Mouse (Mus musculus): Measurements from ENCODE around the gene Tnk1. TPM values are rescaled to one million over a fixed set of nuclear protein-coding genes. Genes with fewer than 3 reads are reported as not detected.

Tnk1 gene
- polyA plus RNA-seq, 1 experiment from 2014 or later = 0.23 TPM

- no peak for DNase-seq (ENCODE audit: low spot score)
- 85% methylated on average over 8 of the region's 8 CpGs for WGBS
- Histone ChIP-seq H3K9ac (ENCODE audit: low read length) (no peak overlapping the region), H3K27ac (ENCODE audit: low read depth, low read length) (no peak overlapping the region), H3K9me3 (ENCODE audit: control insufficient read depth, low read length) (no peaks in the 10 kb centered on the region), H3K4me1 (ENCODE audit: control insufficient read depth, insufficient read depth, low read length) (peaks cover 13% of the 10 kb centered on the region), H3K4me2 (ENCODE audit: low read depth) (no peak overlapping the region), H3K36me3 (ENCODE audit: control insufficient read depth, insufficient read depth, low read length) (peaks cover 7% of the 10 kb centered on the region), H3K4me3 (ENCODE audit: low read depth, low read length) (no peak overlapping the region), H3K27me3 (ENCODE audit: control insufficient read depth, insufficient read depth, low read length) (no peaks in the 10 kb centered on the region)
- ATAC-seq (ENCODE audit: insufficient read depth, low FRiP score, low TSS enrichment) = no peak
These were observed 7.8 kb downstream of the Tnk1 start for GRCm38 (mm10) chr11:69850754-69851153.

GRCm38 (mm10) chr11:69849884-69850283, 8.6 kb downstream of the Tnk1 start:
- DNase-seq (ENCODE audit: low spot score) = no peak
- no peak overlapping the region for H3K4me2 ChIP-seq (ENCODE audit: low read depth)
- 95% methylated on average over 15 of the region's 15 CpGs for WGBS
- H3K9ac ChIP-seq (ENCODE audit: low read length) = no peak overlapping the region
- ATAC-seq (ENCODE audit: insufficient read depth, low FRiP score, low TSS enrichment) = no peak
- H3K36me3 ChIP-seq (ENCODE audit: control insufficient read depth, insufficient read depth, low read length) = peaks cover 7% of the 10 kb centered on the region
- H3K4me1 ChIP-seq (ENCODE audit: control insufficient read depth, insufficient read depth, low read length) = peaks cover 19% of the 10 kb centered on the region
- no peak overlapping the region for H3K4me3 ChIP-seq (ENCODE audit: low read depth, low read length)
- no peaks in the 10 kb centered on the region for H3K9me3 ChIP-seq (ENCODE audit: control insufficient read depth, low read length)
- H3K27me3 ChIP-seq (ENCODE audit: control insufficient read depth, insufficient read depth, low read length) = no peaks in the 10 kb centered on the region
- H3K27ac ChIP-seq (ENCODE audit: low read depth, low read length) = no peak overlapping the region

- H3K9ac ChIP-seq (ENCODE audit: low read length) = no peak overlapping the region
- peaks cover 19% of the 10 kb centered on the region for H3K4me1 ChIP-seq (ENCODE audit: control insufficient read depth, insufficient read depth, low read length)
- DNase-seq (ENCODE audit: low spot score) = no peak
- WGBS = 92% methylated on average over 9 of the region's 9 CpGs
- H3K9me3 ChIP-seq (ENCODE audit: control insufficient read depth, low read length) = no peaks in the 10 kb centered on the region
- no peak overlapping the region for H3K4me2 ChIP-seq (ENCODE audit: low read depth)
- H3K36me3 ChIP-seq (ENCODE audit: control insufficient read depth, insufficient read depth, low read length) = peaks cover 7% of the 10 kb centered on the region
- no peak overlapping the region for H3K4me3 ChIP-seq (ENCODE audit: low read depth, low read length)
- H3K27ac ChIP-seq (ENCODE audit: low read depth, low read length) = no peak overlapping the region
- no peak for ATAC-seq (ENCODE audit: insufficient read depth, low FRiP score, low TSS enrichment)
- no peaks in the 10 kb centered on the region for H3K27me3 ChIP-seq (ENCODE audit: control insufficient read depth, insufficient read depth, low read length)
These were observed 9.4 kb downstream of the Tnk1 start for GRCm38 (mm10) chr11:69849128-69849527.

- H3K4me3 ChIP-seq (ENCODE audit: low read depth, low read length) = no peak overlapping the region; the same call in 1 of the 2 replicates
- ATAC-seq (ENCODE audit: insufficient read depth, low FRiP score, low TSS enrichment) = no peak
- H3K9ac ChIP-seq (ENCODE audit: low read length) = no peak overlapping the region
These were observed 10.5 kb downstream of the Tnk1 start for GRCm38 (mm10) chr11:69848021-69848420.

DNA sequence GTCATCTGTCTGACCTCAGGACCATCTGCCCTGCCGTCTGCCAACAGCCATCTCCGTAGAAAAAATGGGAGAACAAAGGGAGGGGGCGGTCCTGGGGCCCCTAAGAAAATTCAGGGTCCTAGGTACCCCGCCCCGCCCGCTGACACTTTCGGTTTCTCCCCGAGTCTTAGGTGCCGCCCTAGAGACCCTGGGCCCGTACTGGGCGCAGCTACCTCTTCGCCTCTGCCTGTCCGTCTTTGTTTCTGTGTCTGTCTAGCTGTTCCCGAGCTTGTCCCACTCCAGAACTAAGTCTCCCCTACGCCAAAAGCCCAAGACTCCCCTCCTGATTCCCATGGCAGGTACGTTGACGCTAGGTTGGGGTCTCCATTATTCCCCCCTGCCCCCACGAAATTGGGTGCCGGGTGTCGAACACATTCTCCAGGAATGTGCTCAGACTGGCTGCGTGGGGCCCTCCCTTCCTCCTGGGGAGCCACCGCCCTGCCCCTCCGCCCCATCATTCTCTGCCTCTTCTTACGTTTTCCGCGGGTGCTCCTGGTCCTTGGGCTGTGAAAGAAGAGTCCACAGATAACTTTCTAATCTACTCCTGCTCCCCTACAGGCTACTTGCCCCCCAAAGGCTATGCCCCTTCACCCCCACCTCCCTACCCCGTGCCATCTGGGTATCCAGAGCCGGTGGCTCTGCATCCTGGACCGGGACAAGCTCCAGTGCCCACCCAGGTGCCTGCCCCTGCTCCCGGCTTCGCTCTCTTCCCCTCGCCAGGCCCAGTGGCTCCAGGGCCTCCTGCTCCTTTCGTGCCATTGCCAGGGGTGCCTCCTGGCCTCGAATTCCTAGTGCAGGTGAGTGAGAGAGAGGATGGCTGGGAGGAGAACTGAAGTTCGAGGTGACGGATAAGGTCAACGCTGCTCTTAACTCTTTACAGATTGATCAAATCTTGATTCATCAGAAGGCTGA, 11.5 kb downstream of the Tnk1 start:
- Histone ChIP-seq H3K4me2 (ENCODE audit: low read depth) (peak overlapping the region; percentile 90), H3K4me3 (ENCODE audit: low read depth, low read length) (peak overlapping the region; percentile 78), H3K9me3 (ENCODE audit: control insufficient read depth, low read length) (no peaks in the 10 kb centered on the region), H3K9ac (ENCODE audit: low read length) (peak overlapping the region; percentile 93), H3K4me1 (ENCODE audit: control insufficient read depth, insufficient read depth, low read length) (peaks cover 19% of the 10 kb centered on the region), H3K36me3 (ENCODE audit: control insufficient read depth, insufficient read depth, low read length) (peaks cover 7% of the 10 kb centered on the region), H3K27ac (ENCODE audit: low read depth, low read length) (peak overlapping the region; percentile 97), H3K27me3 (ENCODE audit: control insufficient read depth, insufficient read depth, low read length) (no peaks in the 10 kb centered on the region)
- WGBS = 13% methylated on average over 37 of the region's 37 CpGs
- ATAC-seq (ENCODE audit: insufficient read depth, low FRiP score, low TSS enrichment) (peak; percentile 51; the same call in 1 of the 2 replicates), DNase-seq (ENCODE audit: low spot score) (no peak)

More at GRCm38 (mm10) chr11:69848021-69848420, 10.5 kb downstream of the Tnk1 start:
- H3K4me1 ChIP-seq (ENCODE audit: control insufficient read depth, insufficient read depth, low read length) = peaks cover 19% of the 10 kb centered on the region
- H3K9me3 ChIP-seq (ENCODE audit: control insufficient read depth, low read length) = no peaks in the 10 kb centered on the region
- H3K27ac ChIP-seq (ENCODE audit: low read depth, low read length) = no peak overlapping the region
- no peaks in the 10 kb centered on the region for H3K27me3 ChIP-seq (ENCODE audit: control insufficient read depth, insufficient read depth, low read length)
- WGBS = 96% methylated on average over 6 of the region's 6 CpGs
- H3K4me2 ChIP-seq (ENCODE audit: low read depth) = peak overlapping the region; percentile 90
- DNase-seq (ENCODE audit: low spot score) = no peak
- peaks cover 7% of the 10 kb centered on the region for H3K36me3 ChIP-seq (ENCODE audit: control insufficient read depth, insufficient read depth, low read length)

DNA sequence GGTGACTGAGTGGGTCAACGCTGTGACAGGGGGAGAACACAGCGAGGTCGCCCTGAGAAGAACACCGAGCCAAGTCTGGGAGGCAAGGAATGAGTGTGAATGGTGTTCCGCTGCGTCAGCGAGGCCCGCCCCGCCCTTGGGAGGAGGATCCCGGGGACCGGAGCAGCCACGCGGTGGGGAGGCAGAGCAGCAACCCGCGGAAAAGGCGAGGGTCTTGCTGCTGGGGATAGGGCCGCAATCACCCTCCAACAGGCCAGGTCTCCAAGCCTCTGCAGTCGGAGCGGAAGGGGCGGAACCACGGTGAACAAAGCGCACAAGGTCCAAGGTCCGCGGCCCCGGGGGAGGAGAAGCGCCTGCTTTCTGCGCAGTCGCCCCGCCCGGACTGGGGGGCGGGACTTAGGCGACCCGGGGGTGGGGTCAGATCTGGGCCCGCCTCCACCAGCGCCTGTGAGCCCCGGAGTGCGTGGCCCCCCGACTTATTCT, 12.3 kb downstream of the Tnk1 start, which contains the start of gene Plscr3:
Gene Plscr3, plus strand, starts transcription at position 179 of the 483 bp plus-strand sequence.
- ATAC-seq (ENCODE audit: insufficient read depth, low FRiP score, low TSS enrichment) = peak; percentile 88
- peak; percentile 96 for DNase-seq (ENCODE audit: low spot score)
- under 1% methylated on average over 38 of the region's 38 CpGs for WGBS
- peak within 1 kb of the TSS; percentile 93 for H3K9ac ChIP-seq (ENCODE audit: low read length)
- H3K27me3 ChIP-seq (ENCODE audit: control insufficient read depth, insufficient read depth, low read length) = no peaks in the 10 kb centered on the region
- H3K9me3 ChIP-seq (ENCODE audit: control insufficient read depth, low read length) = no peaks in the 10 kb centered on the region
- peak within 1 kb of the TSS; percentile 97 for H3K27ac ChIP-seq (ENCODE audit: low read depth, low read length)
- H3K36me3 ChIP-seq (ENCODE audit: control insufficient read depth, insufficient read depth, low read length) = peaks cover 5% of the 10 kb centered on the region
- H3K4me2 ChIP-seq (ENCODE audit: low read depth) = peak within 1 kb of the TSS; percentile 90
- peaks cover 19% of the 10 kb centered on the region for H3K4me1 ChIP-seq (ENCODE audit: control insufficient read depth, insufficient read depth, low read length)
- peak within 1 kb of the TSS; percentile 78 for H3K4me3 ChIP-seq (ENCODE audit: low read depth, low read length)

GRCm38 (mm10) chr11:69838714-69839104, 19.8 kb downstream of the Tnk1 start:
- Histone ChIP-seq H3K9ac (ENCODE audit: low read length) (peak overlapping the region; percentile 52), H3K4me3 (ENCODE audit: low read depth, low read length) (peak overlapping the region; percentile 72), H3K36me3 (ENCODE audit: control insufficient read depth, insufficient read depth, low read length) (peaks cover 2% of the 10 kb centered on the region; the same call in 1 of the 2 replicates), H3K4me2 (ENCODE audit: low read depth) (peak overlapping the region; percentile 95), H3K27ac (ENCODE audit: low read depth, low read length) (peak overlapping the region; percentile 58), H3K27me3 (ENCODE audit: control insufficient read depth, insufficient read depth, low read length) (peaks cover 3% of the 10 kb centered on the region; the same call in 1 of the 2 replicates), H3K4me1 (ENCODE audit: control insufficient read depth, insufficient read depth, low read length) (peaks cover 24% of the 10 kb centered on the region), H3K9me3 (ENCODE audit: control insufficient read depth, low read length) (no peaks in the 10 kb centered on the region)
- 2% methylated on average over 7 of the region's 7 CpGs for WGBS
- no peak for DNase-seq (ENCODE audit: low spot score)
- no peak for ATAC-seq (ENCODE audit: insufficient read depth, low FRiP score, low TSS enrichment)

- Histone ChIP-seq H3K9ac (ENCODE audit: low read length) (peak within 1 kb of the TSS; percentile 79), H3K27me3 (ENCODE audit: control insufficient read depth, insufficient read depth, low read length) (peaks cover 5% of the 10 kb centered on the region; the same call in 1 of the 2 replicates), H3K27ac (ENCODE audit: low read depth, low read length) (peak within 1 kb of the TSS; percentile 80), H3K4me1 (ENCODE audit: control insufficient read depth, insufficient read depth, low read length) (peaks cover 26% of the 10 kb centered on the region), H3K36me3 (ENCODE audit: control insufficient read depth, insufficient read depth, low read length) (peaks cover 2% of the 10 kb centered on the region; the same call in 1 of the 2 replicates), H3K4me3 (ENCODE audit: low read depth, low read length) (peak within 1 kb of the TSS; percentile 72), H3K4me2 (ENCODE audit: low read depth) (peak within 1 kb of the TSS; percentile 95), H3K9me3 (ENCODE audit: control insufficient read depth, low read length) (no peaks in the 10 kb centered on the region)
- WGBS = under 1% methylated on average over 34 of the region's 34 CpGs
- DNase-seq (ENCODE audit: low spot score) (peak; percentile 97), ATAC-seq (ENCODE audit: insufficient read depth, low FRiP score, low TSS enrichment) (peak; percentile 87)
These were observed 20.4 kb downstream of the Tnk1 start, which contains the start of gene Tmem256 for GRCm38 (mm10) chr11:69837952-69838713. Gene Tmem256 (plus strand): TSS chr11:69838514.

Measured in neural tube, embryonic 11.5 days (tissue).